Mouse (Mus musculus) hematopoietic stem cell, adult 5-6 weeks (primary cell): ENCODE results near the gene Mbtd1. TPM values are rescaled to one million over a fixed set of nuclear protein-coding genes. Genes with fewer than 3 reads are reported as not detected.

Experiments
- total RNA-seq: library from RNA; stranded (forward); fragments of 172-1452, 232-1000 nt; gene quantifications from 2 replicates; pipeline ENCODE4 v1.2.3, GENCODE M21; 2017

Mbtd1 gene
- total RNA-seq, 1 experiment from 2014 or later, result 71.3 TPM

Other genes starting within 250 kb of the Mbtd1 start
- 44.1 and 68.1 TPM in 2 replicates for gene Utp18, start 86 bp upstream of the Mbtd1 start, total RNA-seq
- gene Nme2, start 70.4 kb downstream of the Mbtd1 start, total RNA-seq, result 148 and 155 TPM in 2 replicates
- not detected in 2 replicates for gene Gm20390, start 82.4 kb downstream of the Mbtd1 start, total RNA-seq
- 101 and 180 TPM in 2 replicates for gene Nme1, start 82.7 kb downstream of the Mbtd1 start, total RNA-seq
- 106 and 115 TPM in 2 replicates for gene Spag9, start 110.2 kb downstream of the Mbtd1 start, total RNA-seq